7 mouse cellular contexts compared by ENCODE assay signal in the genomic region with DNA sequence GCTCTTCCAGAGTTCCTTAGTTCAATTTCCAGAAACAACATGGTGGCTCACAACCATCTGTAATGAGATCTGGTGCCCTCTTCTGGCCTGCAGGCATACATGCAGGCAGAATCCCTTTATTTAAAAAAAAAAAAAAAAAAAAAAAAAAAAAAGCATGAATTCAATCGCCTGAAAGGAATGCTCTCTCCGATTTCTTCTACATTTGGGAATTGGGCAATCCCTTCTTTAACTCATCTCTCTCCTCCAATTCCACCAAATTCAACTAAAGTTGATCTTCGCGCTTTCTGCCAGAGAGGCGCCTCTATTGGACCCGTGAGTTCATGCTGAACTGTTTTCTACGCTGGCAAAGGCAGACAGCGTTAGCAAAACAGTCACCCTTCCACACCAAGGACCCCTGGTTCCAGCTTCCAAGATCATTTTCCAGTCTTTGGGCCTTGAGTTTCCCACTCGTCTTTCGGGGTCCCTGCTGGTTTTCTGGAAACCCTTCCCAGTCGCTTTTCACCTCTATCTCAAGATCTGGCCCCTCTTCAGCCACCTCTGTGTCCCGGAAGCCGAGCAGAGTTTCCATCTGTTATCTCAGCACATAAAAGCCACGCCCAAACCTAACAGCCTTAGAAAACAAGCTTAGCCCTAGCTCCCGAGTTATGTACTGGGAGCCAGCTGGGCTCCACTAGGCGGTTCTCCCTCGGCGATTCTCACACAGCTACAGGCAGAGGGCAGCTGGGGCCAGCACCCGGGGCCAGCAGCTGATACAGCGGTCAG. TPM values are rescaled to one million over a fixed set of nuclear protein-coding genes. Genes with fewer than 3 reads are reported as not detected.
A peak's percentile ranks its signal among the peaks of the same experiment; 100 is the strongest.
DNase-seq lines count a peak whose midpoint lies in the region; ATAC-seq and TF ChIP-seq lines count a peak whose summit lies in the region.

No protein-coding gene starts in this region.

- WGBS in intestine, embryonic 14.5 days, result 10% methylated on average over 20 of the region's 20 CpGs
- 6% methylated on average over 20 of the region's 20 CpGs for WGBS in liver, postnatal 0 days (ENCODE audit: insufficient replicate concordance)
- 17% methylated on average over 20 of the region's 20 CpGs for WGBS in neural tube, embryonic 12.5 days

- DNase-seq in MN1 (ENCODE audit: low spot score), result peak; percentile 54
- DNase-seq in c-Kit-negative CD71-positive TER-119-positive erythroid progenitor cells, embryonic 14.5 days (ENCODE audit: low read depth, low spot score), result peak; percentile 71
- peak; percentile 50 to 51 for DNase-seq in gastrocnemius, postnatal 36 days
- peak; percentile 86 for DNase-seq in intestine, embryonic 14.5 days (ENCODE audit: low spot score)
- peak; percentile 72 for DNase-seq in liver, postnatal 0 days
- DNase-seq in right cerebral cortex, adult 18-20 months, result no peak

- H3K4me1 ChIP-seq in intestine, embryonic 14.5 days (replicated peaks; ENCODE audit: control insufficient read depth, insufficient read depth, low read length), result peaks cover 9% of the 10 kb centered on the region; the same call in 1 of the 2 replicates
- peaks cover 22% of the 10 kb centered on the region for H3K4me1 ChIP-seq in liver, postnatal 0 days (ENCODE audit: insufficient read depth)
- peaks cover 14% of the 10 kb centered on the region; the same call in 1 of the 2 replicates for H3K4me1 ChIP-seq in neural tube, embryonic 12.5 days

- intact Hi-C loops in gastrocnemius, postnatal 36 days (cut with DNase I), result loop anchor here (2.0 kb wide), 1 partner anchor 592 kb away; no protein-coding TSS in a partner anchor

- H3K27me3 ChIP-seq in intestine, embryonic 14.5 days (replicated peaks; ENCODE audit: control insufficient read depth, insufficient read depth, low read length), result no peaks in the 10 kb centered on the region
- no peaks in the 10 kb centered on the region for H3K27me3 ChIP-seq in liver, postnatal 0 days (ENCODE audit: insufficient read depth, low read length)
- H3K27me3 ChIP-seq in neural tube, embryonic 12.5 days (replicated peaks), result no peaks in the 10 kb centered on the region

- H3K36me3 ChIP-seq in intestine, embryonic 14.5 days (ENCODE audit: control insufficient read depth, insufficient read depth, low read length), result peaks cover 14% of the 10 kb centered on the region
- H3K36me3 ChIP-seq in liver, postnatal 0 days (replicated peaks; ENCODE audit: insufficient read depth, low read length), result peaks cover 9% of the 10 kb centered on the region
- peaks cover 14% of the 10 kb centered on the region for H3K36me3 ChIP-seq in neural tube, embryonic 12.5 days

- peak overlapping the region; percentile 57 for H3K4me2 ChIP-seq in intestine, embryonic 14.5 days (ENCODE audit: low read length)
- peak overlapping the region; percentile 67 for H3K4me2 ChIP-seq in liver, postnatal 0 days (ENCODE audit: low read depth, low read length)
- peak overlapping the region; percentile 58 for H3K4me2 ChIP-seq in neural tube, embryonic 12.5 days (replicated peaks)

- H3K9ac ChIP-seq in intestine, embryonic 14.5 days (ENCODE audit: low read length), result peak overlapping the region; percentile 33
- peak overlapping the region; percentile 53 for H3K9ac ChIP-seq in liver, postnatal 0 days (replicated peaks)
- 0 out of 2 replicates have a peak overlapping the region, but pooled peaks have one; percentile 13 for H3K9ac ChIP-seq in neural tube, embryonic 12.5 days

- TF ChIP-seq EP300 in liver, postnatal 0 days (IDR thresholded peaks at IDR 0.05; ENCODE audit: low read depth), result peak; percentile 39; the same call in 1 of the 2 replicates

- peak overlapping the region; percentile 27 for H3K4me3 ChIP-seq in intestine, embryonic 14.5 days (ENCODE audit: low read depth, low read length)
- H3K4me3 ChIP-seq in liver, postnatal 0 days (ENCODE audit: low read depth, low read length), result peak overlapping the region; percentile 44
- H3K4me3 ChIP-seq in neural tube, embryonic 12.5 days, result peak overlapping the region; percentile 15

- no peaks in the 10 kb centered on the region for H3K9me3 ChIP-seq in intestine, embryonic 14.5 days (ENCODE audit: control insufficient read depth, low read length)
- H3K9me3 ChIP-seq in liver, postnatal 0 days (ENCODE audit: low read length), result no peaks in the 10 kb centered on the region
- no peaks in the 10 kb centered on the region for H3K9me3 ChIP-seq in neural tube, embryonic 12.5 days

- 0 out of 2 replicates have a peak overlapping the region, but pooled peaks have one; percentile 3 for H3K27ac ChIP-seq in intestine, embryonic 14.5 days (ENCODE audit: low read depth)
- peak overlapping the region; percentile 89 for H3K27ac ChIP-seq in liver, postnatal 0 days (ENCODE audit: low read depth)
- no peak overlapping the region; the same call in 1 of the 2 replicates for H3K27ac ChIP-seq in neural tube, embryonic 12.5 days

- TF ChIP-seq CTCF in liver, postnatal 0 days (IDR thresholded peaks at IDR 0.05; ENCODE audit: low read depth), result peak; percentile 57

- peak; percentile 62 for ATAC-seq in intestine, embryonic 14.5 days (replicated peaks; ENCODE audit: low FRiP score, low TSS enrichment, low read depth)
- peak; percentile 88 for ATAC-seq in liver, postnatal 0 days
- peak; percentile 46; the same call in 1 of the 2 replicates for ATAC-seq in neural tube, embryonic 12.5 days (ENCODE audit: low FRiP score, low read depth)

RNA-seq across cellular contexts. Expression of a gene that starts 18.2 kb away (rescaled TPM):
- 10 to 100 TPM; 28.9 to 33.4 TPM for total RNA-seq in gastrocnemius, postnatal 36 days (2021)
- 368 and 380 TPM in 2 replicates for polyA plus RNA-seq in intestine, embryonic 14.5 days (2014; fragmentation: Nextera tagmentation; extraction: Ambion mirVana)
- polyA plus RNA-seq in liver, postnatal 0 days (2015; fragmentation: Nextera tagmentation; extraction: Ambion mirVana), result 171 and 178 TPM in 2 replicates
- 253 and 265 TPM in 2 replicates for polyA plus RNA-seq in neural tube, embryonic 12.5 days (2016; fragmentation: Nextera tagmentation; extraction: Ambion mirVana)

RNA-seq across cellular contexts. Expression of a gene that starts 39.2 kb away (rescaled TPM):
- total RNA-seq in gastrocnemius, postnatal 36 days (2021), result 100 to 1,000 TPM; 274 to 330 TPM
- polyA plus RNA-seq in intestine, embryonic 14.5 days (2014; fragmentation: Nextera tagmentation; extraction: Ambion mirVana), result 1,183 and 1,258 TPM in 2 replicates
- 539 and 549 TPM in 2 replicates for polyA plus RNA-seq in liver, postnatal 0 days (2015; fragmentation: Nextera tagmentation; extraction: Ambion mirVana)
- polyA plus RNA-seq in neural tube, embryonic 12.5 days (2016; fragmentation: Nextera tagmentation; extraction: Ambion mirVana), result 583 and 604 TPM in 2 replicates
